Mouse (Mus musculus) neutrophil, adult 65 days (primary cell): Measurements from ENCODE around the gene Tbck. TPM values are rescaled to one million over a fixed set of nuclear protein-coding genes. Genes with fewer than 3 reads are reported as not detected.

Source experiments
- total RNA-seq: library from RNA; stranded (reverse); gene quantifications from 2 replicates; pipeline ENCODE4 v1.2.4, GENCODE M21; 2023

Gene Tbck
- total RNA-seq: 15.3 and 18.3 TPM in 2 replicates

DNA sequence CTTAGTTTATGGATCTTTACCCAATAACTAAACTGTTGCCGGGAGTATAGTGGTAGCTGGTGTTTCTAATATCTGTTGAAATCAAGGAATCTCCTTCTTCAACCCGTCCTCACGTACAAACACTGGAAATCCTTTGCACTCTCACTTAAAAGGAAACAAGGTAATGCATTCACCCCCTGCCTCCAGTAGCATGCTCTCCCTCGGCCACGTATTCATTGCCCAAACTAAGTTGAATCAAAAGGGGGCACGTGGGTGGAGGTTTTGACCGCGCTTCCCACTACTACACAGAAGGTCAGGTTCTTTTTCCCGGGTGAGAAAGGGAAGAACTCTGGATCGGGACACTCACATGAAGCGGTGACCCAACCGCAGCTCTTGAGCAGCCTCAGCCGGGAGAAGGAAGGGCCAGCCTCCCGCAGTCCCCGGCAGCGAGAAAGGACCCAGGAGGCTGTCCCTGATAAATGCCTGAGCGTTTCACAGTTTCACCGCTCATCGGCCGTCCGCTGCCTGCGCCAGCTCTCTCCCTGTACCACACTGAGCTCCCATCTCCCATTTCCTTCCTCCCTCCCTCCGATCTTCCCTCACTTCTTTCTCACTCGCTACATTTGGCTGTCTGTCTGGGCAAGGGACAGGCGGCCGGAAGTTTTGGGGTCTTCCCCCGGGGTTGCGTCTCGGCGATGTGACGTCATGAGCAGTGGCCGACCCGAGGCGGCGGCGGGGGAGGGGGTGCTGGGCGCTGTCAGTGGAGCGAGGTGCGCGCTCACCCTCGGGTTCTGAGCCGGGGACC, at the start of gene Tbck:
Gene Tbck, plus strand, starts transcription at position 698 of the 784 bp plus-strand sequence.

DNA sequence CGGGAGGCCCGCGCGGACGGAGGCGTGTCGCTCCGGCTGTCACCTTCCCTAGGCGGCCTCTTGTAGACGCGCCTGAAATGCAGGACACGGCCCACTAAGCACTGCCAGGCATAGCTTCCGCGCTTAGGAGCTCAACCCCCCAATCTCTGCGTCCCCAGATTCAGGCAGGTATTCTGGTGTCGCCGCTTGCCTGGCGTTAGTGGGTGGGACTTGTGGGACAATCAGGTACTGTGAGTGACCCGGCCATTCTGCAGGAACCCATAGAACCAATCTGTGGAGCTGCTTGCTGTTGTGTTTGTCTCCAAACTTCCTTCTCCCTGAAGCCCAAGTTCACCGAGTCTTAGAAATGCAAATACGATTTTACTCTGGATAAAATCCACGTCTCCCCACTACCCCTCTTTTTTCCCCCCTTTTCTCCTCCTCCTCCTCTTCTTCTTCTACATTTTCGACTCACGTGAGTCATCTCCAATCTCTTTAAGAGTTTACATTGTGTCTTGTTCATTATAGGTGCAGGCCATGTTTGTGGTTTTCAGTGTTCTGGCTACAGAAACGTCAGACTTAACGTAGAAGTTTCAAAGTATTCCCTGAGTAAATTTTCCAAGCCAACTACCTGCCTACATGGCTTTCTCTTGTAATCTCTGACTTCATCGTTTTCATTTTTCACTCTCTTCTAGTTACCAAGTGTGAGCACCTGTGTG, 436 bp downstream of the Tbck start, which contains the start of gene Aimp1:
Gene Aimp1, minus strand, starts transcription at position 140 of the 698 bp plus-strand sequence.

Other genes starting within 250 kb of the Tbck start
- not detected in 2 replicates for gene Gimd1, start 54.3 kb upstream of the Tbck start, total RNA-seq
- gene Aimp1, start 226 bp downstream of the Tbck start, total RNA-seq: 23.0 TPM in 2 replicates